Mouse (Mus musculus): ENCODE data around the gene Doxl2.
A peak's percentile ranks its signal among the peaks of the same experiment; 100 is the strongest.
"Not testable (repeated sequence)": the region's sequence is repeated elsewhere in the genome, so short reads cannot be mapped to it uniquely, and the experiment has no call there.

Doxl2 gene

GRCm38 (mm10) chr6:48974663-48975062 lies at the start of gene Doxl2:
Gene Doxl2 (plus strand): TSS chr6:48974963.
- DNase-seq = no peak

GRCm38 (mm10) chr6:48929595-48929994 lies 45.2 kb upstream of the Doxl2 start, which contains the start of gene 1600015I10Rik:
Gene 1600015I10Rik (plus strand): TSS chr6:48929895.
- no peak for DNase-seq

- no peak for DNase-seq
Observed at GRCm38 (mm10) chr6:48949596-48949995, 25.2 kb upstream of the Doxl2 start.

GRCm38 (mm10) chr6:48950676-48951075 lies 24.1 kb upstream of the Doxl2 start:
- DNase-seq = no peak

GRCm38 (mm10) chr6:48951630-48952029 lies 23.1 kb upstream of the Doxl2 start:
- DNase-seq = no peak

- DNase-seq = no peak
Observed at GRCm38 (mm10) chr6:48953220-48953619, 21.5 kb upstream of the Doxl2 start.

GRCm38 (mm10) chr6:48954211-48954610 lies 20.6 kb upstream of the Doxl2 start:
- no peak for DNase-seq

- peak; percentile 46 for DNase-seq
Observed at GRCm38 (mm10) chr6:48954946-48955345, 19.8 kb upstream of the Doxl2 start.

- DNase-seq = no peak
Observed at GRCm38 (mm10) chr6:48956785-48957184, 18.0 kb upstream of the Doxl2 start.

GRCm38 (mm10) chr6:48958053-48958452 lies 16.7 kb upstream of the Doxl2 start:
- DNase-seq = peak; percentile 14

GRCm38 (mm10) chr6:48959151-48959550 lies 15.6 kb upstream of the Doxl2 start:
- not testable (repeated sequence) for DNase-seq

- DNase-seq = not testable (repeated sequence)
Observed at GRCm38 (mm10) chr6:48966696-48967095, 8.1 kb upstream of the Doxl2 start.

- no peak for DNase-seq
Observed at GRCm38 (mm10) chr6:48967868-48968267, 6.9 kb upstream of the Doxl2 start.

- DNase-seq = no peak
Observed at GRCm38 (mm10) chr6:48979616-48980015, 4.9 kb downstream of the Doxl2 start.

GRCm38 (mm10) chr6:48982305-48982704 lies 7.5 kb downstream of the Doxl2 start:
- no peak for DNase-seq

- DNase-seq = no peak
Observed at GRCm38 (mm10) chr6:48986444-48986990, 11.8 kb downstream of the Doxl2 start, which contains the start of gene Svs1. Gene Svs1 (plus strand): TSS chr6:48986861.

GRCm38 (mm10) chr6:48989971-48990370 lies 15.2 kb downstream of the Doxl2 start:
- no peak for DNase-seq

GRCm38 (mm10) chr6:48991991-48992390 lies 17.2 kb downstream of the Doxl2 start:
- DNase-seq = no peak

GRCm38 (mm10) chr6:48998186-48998585 lies 23.4 kb downstream of the Doxl2 start:
- no peak for DNase-seq

GRCm38 (mm10) chr6:48998796-48999195 lies 24.0 kb downstream of the Doxl2 start:
- DNase-seq = no peak

GRCm38 (mm10) chr6:49003381-49003780 lies 28.6 kb downstream of the Doxl2 start:
- no peak for DNase-seq

- peak; percentile 69 for DNase-seq
Observed at GRCm38 (mm10) chr6:49007981-49008380, 33.2 kb downstream of the Doxl2 start.

GRCm38 (mm10) chr6:49008420-49009160 lies 33.8 kb downstream of the Doxl2 start:
- no peak for DNase-seq

- no peak for DNase-seq
Observed at GRCm38 (mm10) chr6:49009161-49009555, 34.4 kb downstream of the Doxl2 start.

- DNase-seq = no peak
Observed at GRCm38 (mm10) chr6:49009665-49010064, 34.9 kb downstream of the Doxl2 start.

All from right cerebral cortex, postnatal 4 days (tissue).